Mouse (Mus musculus): ENCODE data around the gene Abat.

- TF ChIP-seq CTCF (IDR thresholded peaks at IDR 0.05; ENCODE audit: borderline replicate concordance, insufficient read depth, low read length): no peak
- no peak for TF ChIP-seq POLR2A (IDR thresholded peaks at IDR 0.05; ENCODE audit: low read depth, low read length)
Measured at GRCm38 (mm10) chr16:8630419-8630818, 117.2 kb downstream of the Abat start.
